Mouse (Mus musculus): ENCODE measurements around the gene Utp4. TPM values are rescaled to one million over a fixed set of nuclear protein-coding genes. Genes with fewer than 3 reads are reported as not detected.

Utp4 gene
- total and polyA plus RNA-seq, 3 experiments: 80.6 to 202 (median 156) TPM

DNA sequence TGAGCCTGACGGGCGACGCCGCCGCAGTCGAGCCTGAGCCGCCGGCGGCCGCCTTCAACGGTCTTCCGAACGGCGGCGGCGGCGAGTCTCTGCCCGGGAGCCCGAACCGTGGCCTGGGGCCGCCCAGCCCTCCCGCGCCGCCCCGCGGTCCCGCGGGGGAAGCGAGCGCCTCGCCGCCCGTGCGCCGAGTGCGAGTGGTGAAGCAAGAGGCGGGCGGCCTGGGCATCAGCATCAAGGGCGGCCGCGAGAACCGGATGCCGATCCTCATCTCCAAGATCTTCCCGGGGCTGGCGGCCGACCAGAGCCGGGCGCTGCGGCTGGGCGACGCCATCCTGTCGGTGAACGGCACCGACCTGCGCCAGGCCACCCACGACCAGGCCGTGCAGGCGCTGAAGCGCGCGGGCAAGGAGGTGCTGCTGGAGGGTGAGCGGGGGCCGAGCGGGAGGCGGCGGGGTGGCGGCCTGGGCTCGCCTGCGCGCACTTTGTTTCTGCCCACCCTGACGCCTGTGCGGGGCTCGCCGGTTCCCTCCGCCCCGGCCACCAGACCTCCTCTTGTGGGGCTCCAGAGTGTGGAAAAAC, 42.6 kb downstream of the Utp4 start:
- H3K9me3 ChIP-seq (replicated peaks; ENCODE audit: low read length): no peaks in the 10 kb centered on the region
- H3K27me3 ChIP-seq (replicated peaks): no peaks in the 10 kb centered on the region
- no peaks in the 10 kb centered on the region for H3K36me3 ChIP-seq (replicated peaks in 1 of 2; ENCODE audit: control insufficient read depth in 1 of 2, insufficient read depth in 1 of 2, low read length in 1 of 2)
- no peaks in the 10 kb centered on the region for H3K79me2 ChIP-seq (replicated peaks; ENCODE audit: control insufficient read depth, extremely low read depth, insufficient read depth, poor library complexity, severe bottlenecking)
- H3K4me3 ChIP-seq (replicated peaks in 1 of 3; ENCODE audit: low read depth in 2 of 3, low read length in 2 of 3, poor library complexity in 1 of 3): peak overlapping the region; percentile 54 to 85 (median 73)
- H3K27ac ChIP-seq (ENCODE audit: insufficient read depth, low read depth): 0 out of 2 replicates have a peak overlapping the region, but pooled peaks have one; percentile 6
- DNase-seq (ENCODE audit: extremely low read depth): peak; percentile 11
- dilution Hi-C loops (cut with MboI; ENCODE audit: extremely low pct_ligation_motif_present, extremely low pct_unique_long_range_greater_than_20kb, low sequenced_read_pairs): no loop called here
- H3K9ac ChIP-seq (ENCODE audit: insufficient read depth, low read depth): peak overlapping the region; percentile 61
- peak; percentile 42; the same call in 1 of the 2 replicates for TF ChIP-seq SIN3A (IDR thresholded peaks at IDR 0.05; ENCODE audit: low read length)
- no peak for TF ChIP-seq SMC3 (IDR thresholded peaks at IDR 0.05; ENCODE audit: low read depth, low read length)
- peaks cover 6 to 14% of the 10 kb centered on the region in 2 experiments for H3K4me1 ChIP-seq (ENCODE audit: control insufficient read depth in 1 of 2, insufficient read depth in 2 of 2)
- in situ Hi-C loops (cut with MboI; ENCODE audit: low pct_ligation_motif_present, low pct_unique_long_range_greater_than_20kb, low sequenced_read_pairs): no loop called here
- peak overlapping the region; percentile 98 for H3K4me2 ChIP-seq (ENCODE audit: insufficient read depth, low read depth, poor library complexity, severe bottlenecking)

GRCm38 (mm10) chr8:106936478-106937051, 43.1 kb downstream of the Utp4 start:
- no peak overlapping the region for H3K27ac ChIP-seq (ENCODE audit: insufficient read depth, low read depth)
- H3K4me2 ChIP-seq (ENCODE audit: insufficient read depth, low read depth, poor library complexity, severe bottlenecking): peak overlapping the region; percentile 98
- TF ChIP-seq MAFK (IDR thresholded peaks at IDR 0.05; ENCODE audit: insufficient replicate concordance, low read length): 0 out of 2 replicates have a peak, but pooled peaks have one; percentile 14
- TF ChIP-seq POLR2A (IDR thresholded peaks at IDR 0.05; ENCODE audit: low read depth, low read length): no peak
- TF ChIP-seq CTCF (conservative IDR thresholded peaks at IDR 0.05 in 1 of 2, IDR thresholded peaks at IDR 0.05 in 1 of 2; ENCODE audit: low read depth in 2 of 2, low read length in 2 of 2): 0 out of 4 replicates have a peak, but pooled peaks of 1 of the 2 experiments have one; percentile 1
- dilution Hi-C loops (cut with MboI; ENCODE audit: extremely low pct_ligation_motif_present, extremely low pct_unique_long_range_greater_than_20kb, low sequenced_read_pairs): no loop called here
- peaks cover 6 to 14% of the 10 kb centered on the region in 2 experiments for H3K4me1 ChIP-seq (ENCODE audit: control insufficient read depth in 1 of 2, insufficient read depth in 2 of 2)
- H3K36me3 ChIP-seq (replicated peaks in 1 of 2; ENCODE audit: control insufficient read depth in 1 of 2, insufficient read depth in 1 of 2, low read length in 1 of 2): no peaks in the 10 kb centered on the region
- H3K9ac ChIP-seq (ENCODE audit: insufficient read depth, low read depth): peak overlapping the region; percentile 61
- H3K27me3 ChIP-seq (replicated peaks): no peaks in the 10 kb centered on the region
- DNase-seq (ENCODE audit: extremely low read depth): peak; percentile 14
- in situ Hi-C loops (cut with MboI; ENCODE audit: low pct_ligation_motif_present, low pct_unique_long_range_greater_than_20kb, low sequenced_read_pairs): no loop called here
- no peaks in the 10 kb centered on the region for H3K9me3 ChIP-seq (replicated peaks; ENCODE audit: low read length)
- H3K79me2 ChIP-seq (replicated peaks; ENCODE audit: control insufficient read depth, extremely low read depth, insufficient read depth, poor library complexity, severe bottlenecking): no peaks in the 10 kb centered on the region
- H3K4me3 ChIP-seq (replicated peaks in 1 of 3; ENCODE audit: low read depth in 2 of 3, low read length in 2 of 3, poor library complexity in 1 of 3): peak overlapping the region; percentile 54 to 85 (median 73)

GRCm38 (mm10) chr8:106937081-106937800, 43.8 kb downstream of the Utp4 start:
- peak; percentile 75 for DNase-seq (ENCODE audit: extremely low read depth)
- dilution Hi-C loops (cut with MboI; ENCODE audit: extremely low pct_ligation_motif_present, extremely low pct_unique_long_range_greater_than_20kb, low sequenced_read_pairs): no loop called here
- peak; percentile 51 for TF ChIP-seq ETS1 (conservative IDR thresholded peaks at IDR 0.05; ENCODE audit: low read depth, low read length)
- 0 out of 2 replicates have a peak, but pooled peaks have one; percentile 35 for TF ChIP-seq E2F4 (IDR thresholded peaks at IDR 0.05; ENCODE audit: insufficient replicate concordance, low read depth, low read length)
- TF ChIP-seq RCOR1 (conservative IDR thresholded peaks at IDR 0.05; ENCODE audit: low read depth, low read length): peak; percentile 85
- peak; percentile 85 for TF ChIP-seq JUN (IDR thresholded peaks at IDR 0.05; ENCODE audit: insufficient read depth, low read depth, low read length)
- TF ChIP-seq UBTF (IDR thresholded peaks at IDR 0.05; ENCODE audit: low read depth, low read length): no peak
- TF ChIP-seq MYC (IDR thresholded peaks at IDR 0.05; ENCODE audit: low read depth, low read length): peak; percentile 65
- TF ChIP-seq CTCF (conservative IDR thresholded peaks at IDR 0.05 in 1 of 2, IDR thresholded peaks at IDR 0.05 in 1 of 2; ENCODE audit: low read depth in 2 of 2, low read length in 2 of 2): no peak
- no peak for TF ChIP-seq SMC3 (IDR thresholded peaks at IDR 0.05; ENCODE audit: low read depth, low read length)
- peak; percentile 51; the same call in 1 of the 2 replicates for TF ChIP-seq TCF12 (IDR thresholded peaks at IDR 0.05; ENCODE audit: low read depth, low read length)
- no peak for TF ChIP-seq ELF1 (IDR thresholded peaks at IDR 0.05; ENCODE audit: low read depth, low read length)
- TF ChIP-seq EP300 (IDR thresholded peaks at IDR 0.05; ENCODE audit: low read length): peak; percentile 90
- no peak for TF ChIP-seq CHD1 (IDR thresholded peaks at IDR 0.05; ENCODE audit: low read depth, low read length)
- peak; percentile 73 for TF ChIP-seq MAFK (IDR thresholded peaks at IDR 0.05; ENCODE audit: insufficient replicate concordance, low read length)
- TF ChIP-seq MAX (IDR thresholded peaks at IDR 0.05; ENCODE audit: low read length): 0 out of 2 replicates have a peak, but pooled peaks have one; percentile 62
- TF ChIP-seq BHLHE40 (IDR thresholded peaks at IDR 0.05; ENCODE audit: low read depth, low read length): peak; percentile 52; the same call in 1 of the 2 replicates
- TF ChIP-seq USF2 (conservative IDR thresholded peaks at IDR 0.05; ENCODE audit: low read depth, low read length): no peak
- TF ChIP-seq MEF2A (IDR thresholded peaks at IDR 0.05; ENCODE audit: borderline replicate concordance, low read depth, low read length): peak; percentile 61; the same call in 1 of the 2 replicates
- peak; percentile 96 for TF ChIP-seq JUND (conservative IDR thresholded peaks at IDR 0.05; ENCODE audit: low read depth, low read length)
- no peak for TF ChIP-seq ZMIZ1 (IDR thresholded peaks at IDR 0.05; ENCODE audit: low read depth, low read length)

More at GRCm38 (mm10) chr8:106937081-106937800, 43.8 kb downstream of the Utp4 start:
- Histone ChIP-seq H3K4me3 (replicated peaks in 1 of 3; ENCODE audit: low read depth in 2 of 3, low read length in 2 of 3, poor library complexity in 1 of 3) (peak overlapping the region; percentile 54 to 85 (median 73)), H3K79me2 (replicated peaks; ENCODE audit: control insufficient read depth, extremely low read depth, insufficient read depth, poor library complexity, severe bottlenecking) (no peaks in the 10 kb centered on the region), H3K27me3 (replicated peaks) (no peaks in the 10 kb centered on the region), H3K9ac (ENCODE audit: insufficient read depth, low read depth) (peak overlapping the region; percentile 61), H3K4me1 (ENCODE audit: control insufficient read depth in 1 of 2, insufficient read depth in 2 of 2) (peaks cover 6 to 14% of the 10 kb centered on the region in 2 experiments), H3K4me2 (ENCODE audit: insufficient read depth, low read depth, poor library complexity, severe bottlenecking) (peak overlapping the region; percentile 98), H3K9me3 (replicated peaks; ENCODE audit: low read length) (no peaks in the 10 kb centered on the region), H3K27ac (ENCODE audit: insufficient read depth, low read depth) (no peak overlapping the region), H3K36me3 (replicated peaks in 1 of 2; ENCODE audit: control insufficient read depth in 1 of 2, insufficient read depth in 1 of 2, low read length in 1 of 2) (no peaks in the 10 kb centered on the region)
- in situ Hi-C loops (cut with MboI; ENCODE audit: low pct_ligation_motif_present, low pct_unique_long_range_greater_than_20kb, low sequenced_read_pairs): no loop called here

Data from CH12.LX (cell line).